28 mouse cellular contexts compared by ENCODE assay signal in the genomic region with DNA sequence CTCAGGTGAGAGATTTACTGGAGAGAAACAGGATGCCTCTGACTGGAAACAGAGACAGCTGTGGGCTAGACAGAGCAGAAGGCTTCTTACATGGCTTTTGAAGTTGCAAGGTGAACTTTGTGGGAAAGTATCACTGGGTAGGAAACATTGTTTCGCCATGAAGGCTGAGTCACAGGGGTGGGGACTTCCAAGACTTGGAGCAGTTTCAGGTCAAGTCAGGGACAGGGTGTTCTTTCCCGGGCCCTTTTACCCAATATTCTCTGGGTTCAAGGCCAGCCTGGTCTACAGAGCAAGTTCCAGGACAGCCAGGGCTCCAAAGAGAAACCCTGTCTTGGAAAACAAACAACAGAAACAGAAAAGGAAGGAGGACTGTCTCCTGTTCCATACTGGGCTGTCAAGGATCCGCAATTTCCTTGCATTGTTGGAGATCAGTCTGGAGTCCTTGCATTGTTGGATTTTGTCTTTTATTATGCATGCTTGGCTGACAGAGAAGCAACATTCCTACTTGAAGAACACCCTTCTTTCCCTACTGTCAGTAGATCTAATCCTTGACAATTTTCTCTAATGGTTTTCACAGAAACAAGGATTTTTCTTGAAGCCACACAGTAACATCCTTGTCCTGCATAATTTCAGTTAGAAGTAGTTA. TPM values are rescaled to one million over a fixed set of nuclear protein-coding genes. Genes with fewer than 3 reads are reported as not detected.
DNase-seq lines count a peak whose midpoint lies in the region; ATAC-seq lines count a peak whose summit lies in the region.
"Had no signal": no experiment of that assay in that cellular context is flagged by ENCODE, and none has a peak within 500 bp of the region (broad histone marks: within the 10 kb centered on the region; RNA-seq: fewer than 3 reads in every experiment).

No protein-coding gene starts in this region.

- ATAC-seq in activated CD4-positive, CD25-positive, alpha-beta regulatory T cell, adult 4 months = no peak
- ATAC-seq in erythroid progenitor cell, adult 5-6 weeks (replicated peaks; ENCODE audit: low FRiP score, poor library complexity, severe bottlenecking) = no peak
- ATAC-seq: hindbrain, embryonic 16.5 days; intestine, postnatal 0 days; midbrain, embryonic 13.5 days had no signal

- DNase-seq in 3134 (ENCODE audit: extremely low read depth, insufficient read length, low spot score) (peak; percentile 37), 3T3-L1 (ENCODE audit: low read depth, low spot score) (peak; percentile 66), R1 (ENCODE audit: low read depth, low spot score) (peak; percentile 97)
- DNase-seq in adrenal gland, postnatal 25 days = peak; percentile 47
- DNase-seq in frontal cortex, postnatal 36 days (ENCODE audit: low spot score in 2 of 2) = no peak
- DNase-seq: cerebellum, adult 11-12 months; cerebellum, postnatal 25 days; embryo, embryonic 11 days; gastrocnemius, postnatal 10 days; heart, adult 11 months; heart, postnatal 36 days; lung, postnatal 10 days; retina, postnatal 1 day; right cerebral cortex, postnatal 4 days; thymus, postnatal 25 days had no signal

RNA-seq across cellular contexts. Expression of gene Cenpm, which starts 2.7 kb away (rescaled TPM):
- total RNA-seq in adrenal gland, postnatal 25 days (2021) = 5.9 and 7.5 TPM in 2 replicates
- 10 to 100 TPM; 21.6 to 34.7 TPM for polyA plus RNA-seq in activated CD4-positive, CD25-positive, alpha-beta regulatory T cell, adult 4 months (2017; shearing (Covaris generic))
- total RNA-seq in erythroid progenitor cell, adult 5-6 weeks (2015; ENCODE audit: low replicate concordance) = 50.7 and 56.2 TPM in 2 replicates
- 11.6 and 36.7 TPM in 2 replicates for total RNA-seq in erythroid progenitor cell, adult 5-6 weeks (2017; ENCODE audit: low replicate concordance)
- total RNA-seq: neutrophil, adult 5-6 weeks had no signal

RNA-seq across cellular contexts. Expression of gene 1500009C09Rik, which starts 4.9 kb away (rescaled TPM):
- 0.62 TPM in 1 of 2 replicates, not detected in the other for total RNA-seq in adrenal gland, postnatal 25 days (2021)
- polyA plus RNA-seq in activated CD4-positive, CD25-positive, alpha-beta regulatory T cell, adult 4 months (2017; shearing (Covaris generic)) = not detected
- not detected in 2 replicates for total RNA-seq in erythroid progenitor cell, adult 5-6 weeks (2015; ENCODE audit: low replicate concordance)
- not detected in 2 replicates for total RNA-seq in erythroid progenitor cell, adult 5-6 weeks (2017; ENCODE audit: low replicate concordance)
- total RNA-seq: CH12.LX; gastrocnemius, postnatal 10 days; heart, postnatal 36 days; megakaryocyte, adult 5-6 weeks; neutrophil, adult 5-6 weeks had no signal
- polyA plus RNA-seq: forebrain, embryonic 10.5 days; heart, embryonic 13.5 days; intestine, postnatal 0 days; kidney, embryonic 16.5 days; limb, embryonic 12.5 days; liver, embryonic 16.5 days had no signal

RNA-seq across cellular contexts. Expression of gene Tnfrsf13c, which starts 23.1 kb away (rescaled TPM):
- total RNA-seq in adrenal gland, postnatal 25 days (2021) = 0.21 TPM in 1 of 2 replicates, not detected in the other
- polyA plus RNA-seq in activated CD4-positive, CD25-positive, alpha-beta regulatory T cell, adult 4 months (2017; shearing (Covaris generic)) = 10 to 100 TPM in 1 of 2 experiments, 1 to 10 TPM in 1; 2.5 to 10.9 TPM
- total RNA-seq in erythroid progenitor cell, adult 5-6 weeks (2015; ENCODE audit: low replicate concordance) = 13.4 and 15.5 TPM in 2 replicates
- 6.7 and 11.9 TPM in 2 replicates for total RNA-seq in erythroid progenitor cell, adult 5-6 weeks (2017; ENCODE audit: low replicate concordance)
- polyA plus RNA-seq: forebrain, embryonic 10.5 days; intestine, postnatal 0 days; limb, embryonic 12.5 days; midbrain, embryonic 13.5 days had no signal

RNA-seq across cellular contexts. Expression of gene Sept3, which starts 27.4 kb away (rescaled TPM):
- total RNA-seq in adrenal gland, postnatal 25 days (2021) = 3.0 and 4.3 TPM in 2 replicates
- polyA plus RNA-seq in activated CD4-positive, CD25-positive, alpha-beta regulatory T cell, adult 4 months (2017; shearing (Covaris generic)) = not detected
- total RNA-seq in erythroid progenitor cell, adult 5-6 weeks (2015; ENCODE audit: low replicate concordance) = not detected in 2 replicates
- total RNA-seq in erythroid progenitor cell, adult 5-6 weeks (2017; ENCODE audit: low replicate concordance) = not detected in 2 replicates
- total RNA-seq: megakaryocyte, adult 5-6 weeks; neutrophil, adult 5-6 weeks had no signal

RNA-seq across cellular contexts. Expression of gene Shisa8, which starts 34.6 kb away (rescaled TPM):
- 0.24 and 0.48 TPM in 2 replicates for total RNA-seq in adrenal gland, postnatal 25 days (2021)
- not detected for polyA plus RNA-seq in activated CD4-positive, CD25-positive, alpha-beta regulatory T cell, adult 4 months (2017; shearing (Covaris generic))
- total RNA-seq in erythroid progenitor cell, adult 5-6 weeks (2015; ENCODE audit: low replicate concordance) = not detected in 2 replicates
- total RNA-seq in erythroid progenitor cell, adult 5-6 weeks (2017; ENCODE audit: low replicate concordance) = not detected in 2 replicates
- total RNA-seq: gastrocnemius, postnatal 10 days; megakaryocyte, adult 5-6 weeks had no signal
- polyA plus RNA-seq: intestine, postnatal 0 days had no signal

Comparison
In these comparisons a context has a peak if more than half of its experiments do, and no peak if none do; other contexts are left out.
1. DNase-seq: peak in 3134 (single experiment), 3T3-L1 (single experiment), R1 (single experiment) and adrenal gland, postnatal 25 days (single experiment); none in frontal cortex, postnatal 36 days (0 of 2).